Comparison of ENCODE assay signal across 28 mouse cellular contexts in genomic region chr2:75559920-75560319, GRCm38 (mm10).
DNase-seq lines count a peak whose midpoint lies in the region; ATAC-seq and TF ChIP-seq lines count a peak whose summit lies in the region.
"Had no signal": no experiment of that assay in that cellular context is flagged by ENCODE, and none has a peak within 500 bp of the region (broad histone marks: within the 10 kb centered on the region; RNA-seq: fewer than 3 reads in every experiment).

No protein-coding gene starts in this region.

- 0 out of 2 replicates have a peak, but pooled peaks cover 2% of the 10 kb centered on the region for H3K4me1 ChIP-seq in lung, embryonic 14.5 days (ENCODE audit: insufficient read depth)
- no peaks in the 10 kb centered on the region for H3K4me1 ChIP-seq in midbrain, embryonic 11.5 days (ENCODE audit: control insufficient read depth, insufficient read depth, low read length)
- H3K4me1 ChIP-seq in midbrain, embryonic 10.5 days, result no peaks in the 10 kb centered on the region
- H3K4me1 ChIP-seq: forebrain, embryonic 13.5 days; neural tube, embryonic 15.5 days had no signal

- no peaks in the 10 kb centered on the region for H3K36me3 ChIP-seq in lung, embryonic 14.5 days (ENCODE audit: insufficient read depth)
- H3K36me3 ChIP-seq in midbrain, embryonic 11.5 days (ENCODE audit: control insufficient read depth, insufficient read depth, low read length), result no peaks in the 10 kb centered on the region
- no peaks in the 10 kb centered on the region for H3K36me3 ChIP-seq in midbrain, embryonic 10.5 days
- H3K36me3 ChIP-seq: embryonic facial prominence, embryonic 15.5 days; heart, embryonic 12.5 days; hindbrain, embryonic 13.5 days; neural tube, embryonic 15.5 days had no signal

- no peak overlapping the region for H3K4me3 ChIP-seq in lung, embryonic 14.5 days (ENCODE audit: low read depth, low read length)
- H3K4me3 ChIP-seq in midbrain, embryonic 11.5 days (ENCODE audit: low read depth, low read length), result no peak overlapping the region
- no peak overlapping the region for H3K4me3 ChIP-seq in midbrain, embryonic 10.5 days
- H3K4me3 ChIP-seq: embryonic facial prominence, embryonic 15.5 days; forebrain, embryonic 13.5 days; heart, embryonic 12.5 days; hindbrain, embryonic 13.5 days; neural tube, embryonic 15.5 days had no signal

- peak; percentile 39 for DNase-seq in heart, adult 11 months
- no peak for DNase-seq in heart, adult 8-10 months (ENCODE audit: low spot score)
- DNase-seq in lung, embryonic 14.5 days, result peak; percentile 89
- no peak for DNase-seq in lung, adult 18-20 months
- peak; percentile 41 for DNase-seq in midbrain, embryonic 11.5 days (ENCODE audit: low spot score, missing footprints)
- DNase-seq in midbrain, embryonic 10.5 days (ENCODE audit: low spot score), result no peak
- peak; percentile 12 to 41 for DNase-seq in lung, postnatal 4 days
- DNase-seq in urinary bladder, adult 2 months (ENCODE audit: low spot score), result no peak
- DNase-seq: adrenal gland, postnatal 14 days; cerebellum, adult 11-12 months; cerebellum, postnatal 10 days; gastrocnemius, postnatal 14 days; heart, postnatal 36 days; kidney, adult 11 months; kidney, postnatal 14 days; layer of hippocampus, adult 9-11 months; liver; right cerebral cortex, adult 18-20 months; spleen, adult 18-20 months; thymus, adult 2 months; thymus, postnatal 36 days had no signal

- H3K9ac ChIP-seq in lung, embryonic 14.5 days, result no peak overlapping the region
- no peak overlapping the region for H3K9ac ChIP-seq in midbrain, embryonic 11.5 days (ENCODE audit: low read length)
- H3K9ac ChIP-seq: embryonic facial prominence, embryonic 15.5 days; forebrain, embryonic 13.5 days; heart, embryonic 12.5 days; hindbrain, embryonic 13.5 days; liver, embryonic 14.5 days; neural tube, embryonic 15.5 days had no signal

- ATAC-seq in lung, embryonic 14.5 days (ENCODE audit: insufficient read depth), result peak; percentile 76; the same call in 1 of the 2 replicates
- no peak for ATAC-seq in midbrain, embryonic 11.5 days (ENCODE audit: low FRiP score)
- ATAC-seq: forebrain, embryonic 13.5 days; inflammation-experienced regulatory T-cells, adult 6 months had no signal

- no peak overlapping the region for H3K27ac ChIP-seq in lung, embryonic 14.5 days (ENCODE audit: low read depth)
- no peak overlapping the region for H3K27ac ChIP-seq in midbrain, embryonic 11.5 days (ENCODE audit: low read depth, low read length)
- H3K27ac ChIP-seq in midbrain, embryonic 10.5 days (replicated peaks), result no peak overlapping the region
- H3K27ac ChIP-seq: embryonic facial prominence, embryonic 15.5 days; forebrain, embryonic 13.5 days; hindbrain, embryonic 13.5 days; liver, embryonic 14.5 days; neural tube, embryonic 15.5 days had no signal

- no peaks in the 10 kb centered on the region for H3K9me3 ChIP-seq in lung, embryonic 14.5 days (ENCODE audit: low read depth, low read length)
- H3K9me3 ChIP-seq in midbrain, embryonic 11.5 days (ENCODE audit: control insufficient read depth, low read length), result no peaks in the 10 kb centered on the region
- H3K9me3 ChIP-seq in midbrain, embryonic 10.5 days (replicated peaks), result no peaks in the 10 kb centered on the region
- H3K9me3 ChIP-seq: embryonic facial prominence, embryonic 15.5 days; forebrain, embryonic 13.5 days; heart, embryonic 12.5 days; hindbrain, embryonic 13.5 days; neural tube, embryonic 15.5 days had no signal

- no peak for TF ChIP-seq CTCF in lung, embryonic 14.5 days (IDR thresholded peaks at IDR 0.05; ENCODE audit: low read depth)

- no peak overlapping the region for H3K4me2 ChIP-seq in lung, embryonic 14.5 days
- no peak overlapping the region for H3K4me2 ChIP-seq in midbrain, embryonic 11.5 days
- H3K4me2 ChIP-seq: embryonic facial prominence, embryonic 15.5 days; forebrain, embryonic 13.5 days; heart, embryonic 12.5 days; hindbrain, embryonic 13.5 days; neural tube, embryonic 15.5 days had no signal

- no peaks in the 10 kb centered on the region for H3K27me3 ChIP-seq in lung, embryonic 14.5 days (ENCODE audit: insufficient read depth, low read length)
- H3K27me3 ChIP-seq in midbrain, embryonic 11.5 days (ENCODE audit: control insufficient read depth, insufficient read depth, low read length), result no peaks in the 10 kb centered on the region
- H3K27me3 ChIP-seq in midbrain, embryonic 10.5 days (ENCODE audit: low read depth, poor library complexity, severe bottlenecking), result no peaks in the 10 kb centered on the region
- H3K27me3 ChIP-seq: embryonic facial prominence, embryonic 15.5 days; forebrain, embryonic 13.5 days; heart, embryonic 12.5 days; hindbrain, embryonic 13.5 days; neural tube, embryonic 15.5 days had no signal

- WGBS in lung, embryonic 14.5 days, result 30% methylated on average over 6 of the region's 6 CpGs
- WGBS in midbrain, embryonic 11.5 days, result 91% methylated on average over 6 of the region's 6 CpGs
- 86% methylated on average over 6 of the region's 6 CpGs for WGBS in midbrain, embryonic 10.5 days

Comparison
In these comparisons a context has a peak if more than half of its experiments do, and no peak if none do; other contexts are left out.
1. DNase-seq: peak in heart, adult 11 months (single experiment), lung, embryonic 14.5 days (single experiment), midbrain, embryonic 11.5 days (single experiment) and lung, postnatal 4 days (2 of 2); none in heart, adult 8-10 months (single experiment), lung, adult 18-20 months (0 of 2), midbrain, embryonic 10.5 days (single experiment) and urinary bladder, adult 2 months (single experiment).